Mouse (Mus musculus): ENCODE measurements at regions not wholly inside any gene's neighbourhood (a gene's known extent, or its start where the extent isn't known, plus 50 kb on each side); places are given as distances from the start of the nearest gene placed in this dataset.
A peak's percentile ranks its signal among the peaks of the same experiment; 100 is the strongest.

DNA sequence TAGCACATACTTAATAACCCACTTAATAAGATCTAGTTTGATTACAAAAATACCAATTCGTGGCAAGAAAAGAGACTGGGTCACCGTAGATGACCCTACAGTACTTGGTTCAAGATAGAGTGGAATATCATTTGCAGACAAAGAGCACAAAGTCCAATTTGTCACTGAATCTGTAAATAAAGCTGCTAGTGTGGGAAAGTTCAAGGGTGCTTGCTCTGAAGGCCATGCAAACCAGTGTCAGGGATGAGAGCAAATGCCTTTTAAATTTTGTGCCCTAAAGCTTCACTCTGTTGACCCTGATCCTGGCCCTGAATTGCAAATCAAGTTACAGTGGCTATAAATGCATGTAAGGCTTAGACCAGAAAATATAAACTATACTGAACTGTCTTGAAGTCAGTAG lies 113.1 kb downstream of the Cd55b start:
- intact Hi-C loops (cut with DNase I) = no loop called here
- no peak for DNase-seq (ENCODE audit: low spot score in 2 of 2)

DNA sequence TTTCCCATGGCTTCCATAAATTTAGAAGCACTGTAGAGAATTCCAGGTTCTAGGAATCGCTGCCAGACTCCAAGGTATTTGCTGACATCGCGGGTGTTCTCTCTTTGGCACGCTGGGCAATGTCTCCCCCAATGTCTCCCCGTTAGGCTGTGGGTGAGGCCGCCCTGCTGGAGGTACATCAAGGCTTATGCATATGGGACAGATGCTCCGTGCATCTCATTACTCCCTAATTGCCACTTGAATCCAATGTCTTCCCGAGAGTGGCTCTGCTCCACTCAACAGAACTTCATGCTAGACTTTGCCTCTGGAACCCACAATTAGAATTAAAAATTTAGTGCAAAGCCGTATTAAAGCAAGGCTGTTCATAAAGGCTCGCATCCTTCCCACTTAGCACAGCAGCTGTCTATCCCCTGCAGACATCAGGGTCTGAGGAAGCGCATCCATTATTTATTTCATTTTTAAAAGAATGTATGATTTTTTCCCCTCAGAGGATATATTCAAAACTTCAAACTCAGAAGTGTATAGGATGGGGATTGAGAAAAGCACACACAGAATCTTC lies 120.9 kb downstream of the Cd55b start:
- DNase-seq (ENCODE audit: low spot score in 2 of 2) = no peak
- intact Hi-C loops (cut with DNase I) = no loop called here

DNA sequence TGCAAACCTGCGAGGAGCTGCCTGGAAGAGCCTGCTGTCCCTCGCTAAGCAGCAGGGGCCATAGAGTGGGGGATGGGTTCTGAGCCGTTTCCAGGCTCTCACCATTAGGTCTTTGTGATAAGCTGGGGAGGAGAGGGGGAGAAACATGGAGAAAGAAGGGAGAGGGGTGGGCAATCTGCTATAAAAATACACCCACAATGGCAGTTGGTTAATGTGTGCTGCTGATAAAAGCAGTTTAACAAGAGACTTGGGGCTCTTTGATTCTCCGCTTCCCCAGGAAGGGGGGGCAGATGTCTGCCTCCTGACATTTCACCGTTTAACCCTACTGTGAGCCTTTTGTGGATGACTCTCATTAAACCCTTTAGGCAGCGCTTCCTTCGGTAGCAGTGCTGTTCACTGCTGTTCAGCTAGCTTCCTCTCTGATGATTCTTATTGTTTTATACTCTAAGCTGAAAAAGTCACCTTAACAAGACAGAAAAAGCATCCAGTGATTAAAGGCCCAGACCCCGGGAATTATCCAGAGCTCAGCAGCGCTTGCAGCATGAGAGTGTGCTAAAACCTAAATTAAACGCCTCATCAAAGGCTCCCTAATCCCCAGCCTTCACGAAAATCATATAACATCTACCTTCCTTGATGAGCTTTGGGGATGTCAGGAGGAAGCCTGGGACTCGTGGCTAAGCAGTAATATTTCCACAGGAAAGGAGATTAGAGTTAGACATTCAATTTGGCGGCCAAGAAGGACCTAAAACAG lies 122.6 kb downstream of the Cd55b start:
- intact Hi-C loops (cut with DNase I) = no loop called here
- no peak for DNase-seq (ENCODE audit: low spot score in 2 of 2)

DNA sequence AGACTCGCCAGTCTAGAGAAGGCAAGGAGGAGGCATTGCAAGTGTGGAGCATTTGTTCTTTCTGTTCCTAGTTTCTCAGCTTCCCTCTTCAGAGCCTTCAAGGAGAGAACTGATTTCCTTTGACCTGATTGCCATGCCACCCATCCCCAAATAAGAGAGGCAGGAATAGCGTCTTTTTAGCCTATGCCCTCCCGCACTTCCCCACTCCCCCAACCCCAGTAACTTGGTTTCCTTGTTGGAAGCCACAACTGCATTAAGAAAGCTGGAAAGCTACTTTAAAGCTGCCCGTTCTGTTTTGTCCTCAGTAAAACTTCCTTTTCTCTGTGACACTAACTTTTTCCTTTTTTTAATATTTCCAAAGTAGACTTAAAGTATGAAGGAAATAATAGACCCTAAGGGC lies 123.2 kb downstream of the Cd55b start:
- DNase-seq (ENCODE audit: low spot score in 2 of 2) = no peak
- intact Hi-C loops (cut with DNase I) = no loop called here

DNA sequence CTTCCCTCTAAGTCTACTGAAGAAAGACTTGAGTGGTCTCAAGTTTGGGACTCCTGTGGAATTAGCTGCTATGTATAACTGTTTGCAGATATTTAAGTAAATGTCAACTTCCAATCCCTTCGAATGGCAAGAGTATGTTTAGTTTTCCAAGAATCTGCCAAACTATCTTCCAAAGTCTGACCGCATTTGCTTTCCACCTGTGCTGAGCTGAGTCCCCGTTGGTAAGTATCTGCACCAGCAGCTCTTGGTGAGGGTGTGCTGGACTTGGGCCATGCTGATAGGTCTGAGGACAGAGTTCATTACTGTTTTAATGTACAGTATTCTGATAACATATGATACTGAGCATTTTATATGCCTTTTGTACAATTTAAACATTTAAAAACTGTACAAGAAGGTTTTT lies 123.7 kb downstream of the Cd55b start:
- intact Hi-C loops (cut with DNase I) = no loop called here
- DNase-seq (ENCODE audit: low spot score in 2 of 2) = no peak

DNA sequence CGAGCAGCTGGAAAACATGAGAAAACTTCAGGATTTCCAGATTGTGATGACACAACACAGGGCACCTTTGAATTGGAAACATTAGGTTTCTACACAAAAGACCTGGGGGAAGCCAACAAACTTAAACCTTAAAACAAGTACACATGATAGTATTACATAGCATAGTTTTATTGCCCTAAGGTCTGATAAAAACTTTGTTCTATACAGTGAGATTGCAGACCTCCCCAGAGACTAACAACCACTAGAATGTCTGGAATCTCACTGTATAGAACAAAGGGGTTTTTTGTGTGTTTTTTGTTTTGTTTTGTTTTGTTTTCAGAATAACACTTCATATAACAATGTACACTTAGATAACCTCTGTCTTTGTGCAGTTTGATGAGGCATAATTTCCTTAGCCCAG lies 124.2 kb downstream of the Cd55b start:
- intact Hi-C loops (cut with DNase I) = no loop called here

DNA sequence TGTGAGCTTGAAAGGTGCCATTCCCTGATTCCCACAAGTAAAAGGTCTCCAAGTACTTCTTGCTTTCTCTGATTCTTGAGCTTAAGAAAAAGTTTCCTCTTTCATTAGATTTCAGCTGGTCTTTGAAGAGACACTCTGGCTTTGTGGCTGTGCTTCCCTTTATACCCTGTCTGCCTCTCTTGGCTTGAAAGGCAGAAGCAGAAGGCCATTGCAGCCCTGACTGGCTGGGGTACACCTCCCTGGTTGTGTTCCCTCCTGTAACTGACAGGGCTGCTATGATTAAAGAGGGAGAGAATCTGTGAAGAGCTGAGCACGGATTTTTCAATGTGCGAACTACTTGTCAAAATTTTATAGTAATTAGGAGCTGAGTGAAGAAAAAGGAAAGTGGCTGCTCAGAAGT lies 125.3 kb downstream of the Cd55b start:
- no peak for DNase-seq (ENCODE audit: low spot score in 2 of 2)
- intact Hi-C loops (cut with DNase I) = no loop called here

More for the DNA sequence above, 124.2 kb downstream of the Cd55b start:
- DNase-seq (ENCODE audit: low spot score in 2 of 2) = no peak

DNA sequence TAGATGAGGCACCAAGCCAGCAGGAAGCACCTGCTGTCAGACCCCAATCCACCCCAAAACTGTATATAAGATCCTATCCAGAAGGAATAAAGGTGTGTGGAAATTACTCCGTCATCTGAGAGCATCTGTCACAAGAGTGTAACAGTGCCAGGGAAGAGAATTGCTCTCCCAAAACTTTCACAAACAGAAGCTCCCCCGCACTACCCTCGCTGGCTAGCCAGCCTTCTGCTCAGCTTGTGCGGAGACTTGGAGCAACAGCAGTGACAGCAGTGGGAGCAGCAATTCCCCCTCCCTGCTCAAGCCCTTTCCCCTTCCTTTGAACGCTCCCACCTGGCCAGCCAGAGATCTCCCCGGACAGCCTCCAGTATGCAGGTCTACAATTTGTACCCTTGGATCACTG lies 136.9 kb downstream of the Cd55b start:
- DNase-seq (ENCODE audit: low spot score in 2 of 2) = peak in 1 of 2 experiments; percentile 20
- intact Hi-C loops (cut with DNase I) = no loop called here

DNA sequence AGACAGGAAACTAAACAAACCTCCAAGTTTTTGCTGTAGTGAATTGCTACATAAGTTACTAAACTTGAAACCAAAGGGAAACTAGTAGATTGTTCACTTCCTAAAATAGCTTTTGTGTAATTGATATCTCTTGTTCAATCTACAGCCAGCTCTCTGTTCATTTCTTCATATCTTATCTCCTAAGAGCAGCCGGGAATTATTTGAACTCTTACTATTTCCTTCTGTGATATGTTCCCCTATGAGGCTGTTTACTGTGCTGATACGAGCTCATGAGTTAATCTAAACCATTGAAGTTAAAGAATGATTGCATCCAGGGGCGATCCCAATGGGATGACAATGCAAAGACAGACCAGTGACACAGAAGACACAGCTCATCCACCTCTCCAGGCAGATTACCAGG lies 140.7 kb downstream of the Cd55b start:
- no peak for DNase-seq (ENCODE audit: low spot score in 2 of 2)

DNA sequence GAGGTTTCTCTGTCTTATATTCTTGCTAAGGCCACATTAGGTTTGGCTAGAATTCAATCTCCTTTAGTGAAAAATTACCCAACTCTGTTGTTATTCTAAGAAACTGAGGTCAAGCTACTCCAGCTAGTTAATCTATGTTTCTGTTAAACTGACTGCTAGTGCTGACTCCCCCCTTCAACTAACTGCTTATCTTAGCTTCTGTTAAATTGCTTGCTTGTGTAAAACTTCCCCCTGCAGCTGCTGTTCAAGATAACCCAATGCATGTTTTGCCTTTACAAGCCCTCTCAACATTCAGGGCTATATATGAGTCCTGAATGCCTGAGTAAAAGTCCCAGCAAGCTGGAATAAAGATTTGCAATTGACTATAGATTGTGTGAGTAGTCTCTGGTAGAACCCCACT lies 143.6 kb downstream of the Cd55b start:
- intact Hi-C loops (cut with DNase I) = no loop called here
- DNase-seq (ENCODE audit: low spot score in 2 of 2) = no peak

More for the DNA sequence above, 140.7 kb downstream of the Cd55b start:
- intact Hi-C loops (cut with DNase I) = no loop called here

DNA sequence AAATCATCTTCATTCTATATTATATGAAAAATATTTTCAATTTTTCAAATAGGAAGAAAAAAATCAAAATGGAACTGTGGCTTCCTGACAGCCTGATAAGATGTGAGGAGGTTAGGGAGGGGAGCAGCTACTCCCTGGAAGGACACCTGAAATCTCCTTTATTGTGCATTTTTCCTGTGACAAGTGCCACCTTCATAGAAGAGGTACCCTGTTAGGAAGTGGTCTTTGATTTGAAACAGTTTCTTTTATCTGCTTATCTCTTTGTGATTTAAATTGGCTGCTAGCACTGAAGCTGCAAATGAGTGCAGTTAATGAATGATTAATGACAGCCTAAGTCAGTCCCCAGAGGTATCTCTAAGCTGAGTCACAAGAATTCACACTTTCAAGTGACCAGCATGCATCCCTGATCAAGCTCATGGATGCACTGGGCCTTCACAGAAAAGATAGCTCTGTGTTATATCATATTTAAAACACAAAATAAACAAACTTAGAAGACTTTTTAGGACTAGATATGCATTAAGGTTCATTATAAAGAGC lies 144.7 kb downstream of the Cd55b start:
- intact Hi-C loops (cut with DNase I) = no loop called here
- no peak for DNase-seq (ENCODE audit: low spot score in 2 of 2)

DNA sequence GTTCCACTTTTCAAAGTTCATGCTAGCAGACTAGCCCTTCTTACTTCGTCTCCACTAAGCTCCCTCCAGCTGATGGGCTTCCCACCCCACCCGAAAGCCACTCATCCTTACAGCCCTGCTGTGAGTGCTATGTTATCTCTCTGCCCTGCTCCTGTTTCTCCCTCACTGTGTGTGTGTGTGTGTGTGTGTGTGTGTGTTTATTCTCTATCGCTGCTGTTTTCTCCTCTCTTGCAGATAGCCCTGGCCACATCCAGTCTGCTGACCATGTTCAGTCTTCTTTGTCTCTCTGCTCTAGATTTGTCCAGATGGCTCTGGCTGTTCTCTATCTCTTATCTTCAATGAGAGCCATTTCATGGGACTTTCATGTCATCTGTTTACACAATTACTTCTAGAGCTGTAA lies 145.9 kb downstream of the Cd55b start:
- intact Hi-C loops (cut with DNase I) = no loop called here
- no peak for DNase-seq (ENCODE audit: low spot score in 2 of 2)

DNA sequence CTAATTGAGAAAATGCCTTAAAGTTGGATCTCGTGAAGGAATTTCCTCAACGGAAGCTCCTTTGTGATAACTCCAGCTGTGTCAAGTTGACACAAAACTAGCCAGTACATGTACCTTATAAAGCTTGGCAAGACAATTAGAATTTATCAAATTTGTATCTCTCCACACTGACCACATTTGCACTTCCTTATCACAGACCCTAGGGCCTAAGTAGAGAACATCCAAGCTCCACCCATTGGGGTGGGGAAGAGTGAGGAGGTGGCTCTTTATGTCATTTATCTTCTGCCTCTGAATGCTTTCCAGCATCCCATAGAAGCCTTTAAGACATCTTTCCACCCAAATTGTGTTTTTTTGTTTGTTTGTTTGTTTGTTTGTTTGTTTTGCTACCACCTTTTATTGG lies 146.8 kb downstream of the Cd55b start:
- intact Hi-C loops (cut with DNase I) = no loop called here
- no peak for DNase-seq (ENCODE audit: low spot score in 2 of 2)

DNA sequence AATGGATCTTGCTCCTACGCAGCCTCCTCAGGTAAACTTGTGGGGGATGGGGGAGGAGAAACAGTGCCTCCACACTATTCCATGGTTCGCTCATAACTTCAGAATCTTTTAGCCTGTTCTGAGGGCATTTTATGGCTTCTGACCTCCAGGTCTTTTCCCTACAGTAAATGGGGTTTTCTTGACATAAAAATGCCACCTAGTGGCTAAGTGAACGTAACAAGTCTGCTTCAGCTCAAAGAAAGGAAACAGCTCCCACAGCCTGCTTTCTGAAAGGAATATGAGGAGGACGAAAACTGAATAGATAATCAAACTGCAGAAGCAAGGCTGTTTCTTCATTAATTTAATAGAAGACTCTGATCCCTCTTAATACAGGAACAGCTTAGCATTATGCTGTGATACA lies 148.3 kb downstream of the Cd55b start:
- DNase-seq (ENCODE audit: low spot score in 2 of 2) = no peak
- intact Hi-C loops (cut with DNase I) = no loop called here

DNA sequence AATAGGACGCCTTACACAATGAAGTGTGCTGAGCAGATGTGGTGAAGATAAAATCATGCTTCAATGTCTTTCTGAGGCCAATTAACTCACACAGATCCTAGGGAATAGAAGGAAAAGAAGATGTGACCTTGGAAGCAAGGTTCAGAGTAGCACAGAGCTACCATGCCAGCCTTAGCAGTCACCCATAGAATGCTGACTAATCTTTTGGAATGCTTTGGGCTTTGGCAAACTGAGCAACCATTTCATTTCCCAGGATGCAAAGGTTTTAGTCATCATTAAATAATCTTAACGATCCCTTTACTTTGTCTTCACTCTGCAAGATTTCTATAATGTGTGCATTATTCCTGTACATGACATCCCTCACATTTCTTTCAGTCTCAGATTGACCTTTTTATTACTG lies 152.4 kb downstream of the Cd55b start:
- intact Hi-C loops (cut with DNase I) = no loop called here
- DNase-seq (ENCODE audit: low spot score in 2 of 2) = no peak
